Mouse (Mus musculus): Measurements from ENCODE around the gene Pidd1. TPM values are rescaled to one million over a fixed set of nuclear protein-coding genes. Genes with fewer than 3 reads are reported as not detected.

Pidd1 gene
- polyA plus RNA-seq, 2 experiments, result 6.1 to 15.5 TPM

- H3K9me3 ChIP-seq (ENCODE audit: control insufficient read depth, low read length), result no peaks in the 10 kb centered on the region
- peaks cover 4 to 7% of the 10 kb centered on the region in 2 experiments for H3K4me1 ChIP-seq (replicated peaks; ENCODE audit: control insufficient read depth in 2 of 2, insufficient read depth in 2 of 2, low read length in 1 of 2)
- no peak for ATAC-seq (ENCODE audit: insufficient read depth)
- peak within 1 kb of the TSS; percentile 13 to 52; a peak in 3 of 4 replicates for H3K4me3 ChIP-seq (ENCODE audit: insufficient read depth in 1 of 2, low read depth in 2 of 2, low read length in 2 of 2)
- DNase-seq (ENCODE audit: low read depth in 3 of 3, low spot score in 3 of 3), result no peak
- H3K36me3 ChIP-seq (replicated peaks; ENCODE audit: control insufficient read depth, insufficient read depth, low read depth), result no peaks in the 10 kb centered on the region
- 57% methylated on average over 15 of the region's 15 CpGs for WGBS (ENCODE audit: insufficient replicate concordance)
- H3K4me2 ChIP-seq (ENCODE audit: low read depth), result peak within 1 kb of the TSS; percentile 55
- TF ChIP-seq EP300 (IDR thresholded peaks at IDR 0.05; ENCODE audit: low read depth) (no peak), CTCF (IDR thresholded peaks at IDR 0.05; ENCODE audit: low read depth) (no peak)
- H3K27ac ChIP-seq, result no peak within 1 kb of the TSS
- H3K27me3 ChIP-seq (ENCODE audit: control insufficient read depth, insufficient read depth, low read length), result peaks cover 54% of the 10 kb centered on the region
- H3K9ac ChIP-seq (replicated peaks), result peak within 1 kb of the TSS; percentile 21; the same call in 1 of the 2 replicates
These were observed 16.7 kb upstream of the Pidd1 start, which contains the start of gene Cracr2b for GRCm38 (mm10) chr7:141460391-141461113. Gene Cracr2b (plus strand): TSS chr7:141461094.

GRCm38 (mm10) chr7:141460001-141460390, 16.2 kb upstream of the Pidd1 start:
- no peak overlapping the region for H3K4me2 ChIP-seq (ENCODE audit: low read depth)
- no peaks in the 10 kb centered on the region for H3K9me3 ChIP-seq (ENCODE audit: control insufficient read depth, low read length)
- WGBS (ENCODE audit: insufficient replicate concordance), result 63% methylated on average over 5 of the region's 5 CpGs
- ATAC-seq (ENCODE audit: insufficient read depth), result no peak
- H3K27me3 ChIP-seq (ENCODE audit: control insufficient read depth, insufficient read depth, low read length), result peaks cover 49% of the 10 kb centered on the region
- H3K4me3 ChIP-seq (ENCODE audit: insufficient read depth in 1 of 2, low read depth in 2 of 2, low read length in 2 of 2), result no peak overlapping the region
- H3K27ac ChIP-seq, result no peak overlapping the region
- H3K4me1 ChIP-seq (replicated peaks; ENCODE audit: control insufficient read depth in 2 of 2, insufficient read depth in 2 of 2, low read length in 1 of 2), result peaks cover 4 to 7% of the 10 kb centered on the region in 2 experiments
- DNase-seq (ENCODE audit: low read depth in 3 of 3, low spot score in 3 of 3), result no peak
- no peaks in the 10 kb centered on the region for H3K36me3 ChIP-seq (replicated peaks; ENCODE audit: control insufficient read depth, insufficient read depth, low read depth)
- H3K9ac ChIP-seq (replicated peaks), result no peak overlapping the region
- TF ChIP-seq CTCF (IDR thresholded peaks at IDR 0.05; ENCODE audit: low read depth), result no peak
- TF ChIP-seq EP300 (IDR thresholded peaks at IDR 0.05; ENCODE audit: low read depth), result no peak

- DNase-seq (ENCODE audit: low read depth in 3 of 3, low spot score in 3 of 3) (no peak), ATAC-seq (ENCODE audit: insufficient read depth) (no peak)
- Histone ChIP-seq H3K4me1 (replicated peaks; ENCODE audit: control insufficient read depth in 2 of 2, insufficient read depth in 2 of 2, low read length in 1 of 2) (peaks cover 7 to 12% of the 10 kb centered on the region in 2 experiments), H3K9me3 (ENCODE audit: control insufficient read depth, low read length) (no peaks in the 10 kb centered on the region), H3K36me3 (replicated peaks; ENCODE audit: control insufficient read depth, insufficient read depth, low read depth) (no peaks in the 10 kb centered on the region), H3K27ac (no peak overlapping the region), H3K4me2 (ENCODE audit: low read depth) (no peak overlapping the region), H3K4me3 (ENCODE audit: insufficient read depth in 1 of 2, low read depth in 2 of 2, low read length in 2 of 2) (no peak overlapping the region), H3K27me3 (ENCODE audit: control insufficient read depth, insufficient read depth, low read length) (peaks cover 42% of the 10 kb centered on the region), H3K9ac (replicated peaks) (no peak overlapping the region)
- 88% methylated on average over 17 of the region's 17 CpGs for WGBS (ENCODE audit: insufficient replicate concordance)
- no peak for TF ChIP-seq EP300 (IDR thresholded peaks at IDR 0.05; ENCODE audit: low read depth)
- no peak for TF ChIP-seq CTCF (IDR thresholded peaks at IDR 0.05; ENCODE audit: low read depth)
These were observed 15.5 kb upstream of the Pidd1 start for GRCm38 (mm10) chr7:141459301-141459711.

GRCm38 (mm10) chr7:141458661-141459060, 14.8 kb upstream of the Pidd1 start:
- no peak for ATAC-seq (ENCODE audit: insufficient read depth)
- Histone ChIP-seq H3K36me3 (replicated peaks; ENCODE audit: control insufficient read depth, insufficient read depth, low read depth) (no peaks in the 10 kb centered on the region), H3K27me3 (ENCODE audit: control insufficient read depth, insufficient read depth, low read length) (peaks cover 36% of the 10 kb centered on the region), H3K4me3 (ENCODE audit: insufficient read depth in 1 of 2, low read depth in 2 of 2, low read length in 2 of 2) (no peak overlapping the region), H3K9me3 (ENCODE audit: control insufficient read depth, low read length) (no peaks in the 10 kb centered on the region), H3K4me2 (ENCODE audit: low read depth) (no peak overlapping the region), H3K9ac (replicated peaks) (no peak overlapping the region), H3K27ac (no peak overlapping the region), H3K4me1 (replicated peaks; ENCODE audit: control insufficient read depth in 2 of 2, insufficient read depth in 2 of 2, low read length in 1 of 2) (peaks cover 7 to 12% of the 10 kb centered on the region in 2 experiments)
- 87% methylated on average over 11 of the region's 11 CpGs for WGBS (ENCODE audit: insufficient replicate concordance)
- DNase-seq (ENCODE audit: low read depth in 3 of 3, low spot score in 3 of 3), result no peak
- TF ChIP-seq CTCF (IDR thresholded peaks at IDR 0.05; ENCODE audit: low read depth) (no peak), EP300 (IDR thresholded peaks at IDR 0.05; ENCODE audit: low read depth) (no peak)

- no peak overlapping the region for H3K9ac ChIP-seq (replicated peaks)
- ATAC-seq (ENCODE audit: insufficient read depth), result no peak
- H3K36me3 ChIP-seq (replicated peaks; ENCODE audit: control insufficient read depth, insufficient read depth, low read depth), result no peaks in the 10 kb centered on the region
- H3K4me2 ChIP-seq (ENCODE audit: low read depth), result no peak overlapping the region
- H3K27ac ChIP-seq, result no peak overlapping the region
- DNase-seq (ENCODE audit: low read depth in 3 of 3, low spot score in 3 of 3), result no peak
- peaks cover 30% of the 10 kb centered on the region for H3K27me3 ChIP-seq (ENCODE audit: control insufficient read depth, insufficient read depth, low read length)
- WGBS (ENCODE audit: insufficient replicate concordance), result 75% methylated on average over 15 of the region's 15 CpGs
- no peaks in the 10 kb centered on the region for H3K9me3 ChIP-seq (ENCODE audit: control insufficient read depth, low read length)
- TF ChIP-seq EP300 (IDR thresholded peaks at IDR 0.05; ENCODE audit: low read depth), result no peak
- peak; percentile 86 for TF ChIP-seq CTCF (IDR thresholded peaks at IDR 0.05; ENCODE audit: low read depth)
- H3K4me3 ChIP-seq (ENCODE audit: insufficient read depth in 1 of 2, low read depth in 2 of 2, low read length in 2 of 2), result no peak overlapping the region
- peaks cover 7 to 12% of the 10 kb centered on the region in 2 experiments for H3K4me1 ChIP-seq (replicated peaks; ENCODE audit: control insufficient read depth in 2 of 2, insufficient read depth in 2 of 2, low read length in 1 of 2)
These were observed 14.3 kb upstream of the Pidd1 start for GRCm38 (mm10) chr7:141457986-141458660.
